Mouse (Mus musculus) common myeloid progenitor, adult 5-6 weeks (primary cell): ENCODE measurements around the gene Lpcat2b. TPM values are rescaled to one million over a fixed set of nuclear protein-coding genes. Genes with fewer than 3 reads are reported as not detected.
A peak's percentile ranks its signal among the peaks of the same experiment; 100 is the strongest.

Experiments used
- ATAC-seq: replicated peaks from 2 replicates; pipeline ENCODE4 v1.8.0; 2016; ENCODE audit warnings: low read depth, mild to moderate bottlenecking, moderate TSS enrichment, inconsistent platforms; ENCODE audit not compliant: poor library complexity, severe bottlenecking
- total RNA-seq: library from RNA; stranded (forward); fragments of 200-1000, 187-1606 nt; gene quantifications from 2 replicates; pipeline ENCODE4 v1.2.3, GENCODE M21; 2017

Gene Lpcat2b
- total RNA-seq, 1 experiment from 2014 or later: not detected

GRCm38 (mm10) chr5:107444251-107444650 lies 12.9 kb downstream of the Lpcat2b start:
- no peak for ATAC-seq

GRCm38 (mm10) chr5:107447977-107448376 lies 16.6 kb downstream of the Lpcat2b start:
- no peak for ATAC-seq

- no peak for ATAC-seq
Measured at GRCm38 (mm10) chr5:107448784-107449183, 17.4 kb downstream of the Lpcat2b start.

GRCm38 (mm10) chr5:107449620-107450019 lies 18.3 kb downstream of the Lpcat2b start:
- ATAC-seq: no peak

GRCm38 (mm10) chr5:107450299-107450698 lies 18.9 kb downstream of the Lpcat2b start:
- no peak for ATAC-seq

- peak; percentile 71 for ATAC-seq
Measured at GRCm38 (mm10) chr5:107462147-107463076, 31.1 kb downstream of the Lpcat2b start.

- ATAC-seq: no peak
Measured at GRCm38 (mm10) chr5:107466501-107466900, 35.2 kb downstream of the Lpcat2b start.

- no peak for ATAC-seq
Measured at GRCm38 (mm10) chr5:107467098-107467497, 35.7 kb downstream of the Lpcat2b start.

GRCm38 (mm10) chr5:107470600-107471329 lies 39.4 kb downstream of the Lpcat2b start:
- ATAC-seq: no peak

- peak; percentile 83 for ATAC-seq
Measured at GRCm38 (mm10) chr5:107480194-107480593, 48.8 kb downstream of the Lpcat2b start.

Other genes with a start within 250 kb of the Lpcat2b start
- 15.9 and 21.3 TPM in 2 replicates for gene Tgfbr3, start 141.9 kb upstream of the Lpcat2b start, total RNA-seq
- 0.73 TPM in 1 of 2 replicates, not detected in the other for gene Brdt, start 100.4 kb upstream of the Lpcat2b start, total RNA-seq
- gene Ephx4, start 28.8 kb upstream of the Lpcat2b start, total RNA-seq: not detected in 2 replicates
- 2.3 and 9.8 TPM in 2 replicates for gene Btbd8, start 6.4 kb downstream of the Lpcat2b start, total RNA-seq
- gene Gm42669, start 76.1 kb downstream of the Lpcat2b start, total RNA-seq: 0.50 TPM in 1 of 2 replicates, not detected in the other
- not detected in 2 replicates for gene 1700028K03Rik, start 103.2 kb downstream of the Lpcat2b start, total RNA-seq
- 25.8 and 30.9 TPM in 2 replicates for gene Rpap2, start 165.8 kb downstream of the Lpcat2b start, total RNA-seq
- 16.2 and 18.9 TPM in 2 replicates for gene Glmn, start 166.3 kb downstream of the Lpcat2b start, total RNA-seq